Mouse (Mus musculus) cerebellum, adult 8-10 months (tissue): ENCODE results near the gene Mlf2.

Source experiments
- DNase-seq: peaks from one replicate; pipeline ENCODE4 v3.0.0; 2022

The Mlf2 gene

DNA sequence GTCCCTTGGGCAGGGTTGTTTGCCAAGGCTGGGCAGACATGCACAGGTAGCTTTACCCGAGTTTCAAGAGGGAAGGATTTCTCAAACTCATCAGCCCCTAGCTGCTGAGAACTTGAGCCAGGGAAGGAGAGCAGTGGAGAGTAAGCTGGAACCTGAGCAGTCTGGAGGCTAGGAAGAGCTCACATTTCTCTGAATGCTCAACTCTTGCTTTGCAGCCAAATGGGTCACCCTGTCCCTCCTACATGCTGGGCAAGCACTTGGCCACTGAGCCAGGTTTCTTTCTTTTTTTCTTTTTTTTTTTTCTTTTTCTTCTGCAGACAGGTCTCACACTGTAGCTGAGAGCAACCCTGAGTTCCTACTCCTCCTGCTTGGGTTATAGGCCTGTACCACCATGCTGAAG, 5.5 kb downstream of the Mlf2 start:
- DNase-seq, result no peak

DNA sequence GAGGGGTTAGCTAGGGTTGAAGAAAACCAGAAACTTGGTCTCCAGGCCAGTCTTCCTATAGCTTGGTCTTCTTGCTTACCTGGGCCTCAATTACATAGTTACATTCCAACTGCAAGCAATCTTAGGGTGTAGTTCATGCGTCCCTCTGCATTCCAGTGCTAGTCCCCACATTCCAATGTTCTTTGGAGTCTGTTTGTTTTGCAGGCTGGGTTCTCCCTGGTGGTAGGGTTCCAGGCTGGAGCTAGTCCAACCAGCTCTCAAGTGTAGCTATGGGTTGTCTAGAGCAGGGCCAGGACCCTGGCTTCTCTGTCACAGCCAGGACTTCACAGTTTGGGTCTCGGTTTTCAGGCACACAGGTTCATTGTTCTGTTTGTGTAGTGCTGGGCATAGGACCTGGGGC, 6.3 kb downstream of the Mlf2 start:
- DNase-seq, result no peak

DNA sequence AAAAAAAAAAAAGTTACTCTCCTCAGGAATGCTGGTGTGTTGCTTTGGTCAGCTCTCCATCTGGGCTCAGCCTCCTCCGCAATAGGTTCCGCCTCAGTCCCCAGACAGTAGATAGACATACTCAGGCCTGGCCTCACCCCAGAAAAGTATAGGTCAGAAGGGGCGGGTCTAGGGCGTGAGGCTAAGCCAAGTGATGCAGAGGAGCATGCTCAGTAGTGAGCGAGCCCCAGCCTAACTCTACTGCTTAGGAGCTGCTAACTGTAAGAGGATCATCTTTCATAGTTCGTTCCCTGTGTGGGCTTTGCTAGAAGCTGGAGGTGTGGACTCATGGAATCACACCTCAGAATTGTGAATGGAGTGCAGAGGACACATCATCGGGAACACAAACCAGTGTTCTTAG, 7.4 kb downstream of the Mlf2 start:
- DNase-seq, result no peak

DNA sequence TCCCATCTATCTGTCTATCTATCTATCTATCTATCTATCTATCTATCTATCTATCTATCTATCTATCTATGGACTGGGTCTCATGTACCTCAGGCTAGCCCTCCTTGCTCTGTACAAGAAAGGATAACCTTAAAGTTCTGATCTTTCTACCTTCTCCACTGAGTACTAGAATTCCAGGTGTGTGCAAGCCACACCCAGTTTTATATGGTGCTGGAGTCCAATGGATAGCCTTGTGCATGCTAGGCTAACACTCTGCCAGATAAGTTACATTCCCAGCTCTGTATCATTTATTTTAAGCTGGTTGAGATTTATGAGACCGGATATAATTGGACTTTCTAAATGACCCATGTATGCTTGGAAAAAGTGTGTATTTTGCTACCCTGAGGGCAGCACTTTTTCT, 10.5 kb downstream of the Mlf2 start:
- DNase-seq, result no peak

DNA sequence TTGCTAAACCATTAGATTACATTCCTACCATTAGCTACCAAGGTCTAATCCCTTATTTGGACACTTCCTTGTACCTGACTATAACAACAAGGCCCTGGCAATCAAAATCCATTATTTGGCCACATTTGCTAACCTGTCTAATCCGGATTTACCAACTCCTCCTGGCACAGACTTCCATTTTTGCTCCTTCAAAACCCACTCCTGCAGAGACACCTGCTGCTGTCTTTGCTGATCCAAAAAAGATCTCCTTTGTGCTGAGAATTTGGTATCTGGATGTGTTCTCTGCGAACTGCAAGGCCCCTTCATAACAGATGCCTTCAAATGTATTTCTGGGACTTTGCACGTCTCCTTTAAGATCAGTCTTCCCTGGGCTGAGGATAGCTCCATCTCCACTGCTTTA, 12.3 kb downstream of the Mlf2 start:
- DNase-seq, result no peak

DNA sequence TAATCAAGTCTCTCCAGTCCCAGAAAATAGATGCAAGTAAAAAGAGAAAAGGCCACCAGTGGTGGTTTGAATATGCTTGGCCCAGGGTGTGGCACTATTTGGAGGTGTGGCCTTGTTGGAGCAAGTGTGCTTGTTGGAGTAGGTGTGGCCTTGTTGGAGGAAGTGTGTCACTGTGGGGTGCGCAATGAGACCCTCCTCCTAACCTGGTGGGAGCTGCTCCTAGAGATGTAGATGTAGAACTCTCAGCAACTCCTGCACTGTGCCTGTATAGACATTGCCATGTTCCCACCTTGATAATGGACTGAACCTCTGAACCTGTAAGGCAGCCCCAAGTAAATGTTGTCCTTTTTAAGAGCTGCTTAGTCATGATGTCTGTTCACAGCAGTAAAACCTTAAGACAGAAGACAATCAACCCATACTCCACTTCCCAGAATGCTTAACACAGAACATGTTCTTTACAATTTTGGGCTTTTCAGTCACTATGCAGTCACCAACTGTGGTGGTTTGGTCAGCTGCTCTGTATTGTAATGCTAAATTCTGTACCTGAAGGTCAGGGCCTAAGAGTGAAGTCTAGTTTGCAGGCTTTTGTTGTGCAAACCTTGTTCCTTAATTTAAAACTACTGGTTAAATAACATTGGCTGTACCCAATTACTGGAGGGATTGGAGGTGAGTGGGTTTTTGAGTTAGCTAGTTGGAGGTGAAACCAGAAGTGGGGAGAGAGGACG, 23.0 kb downstream of the Mlf2 start:
- no peak for DNase-seq

DNA sequence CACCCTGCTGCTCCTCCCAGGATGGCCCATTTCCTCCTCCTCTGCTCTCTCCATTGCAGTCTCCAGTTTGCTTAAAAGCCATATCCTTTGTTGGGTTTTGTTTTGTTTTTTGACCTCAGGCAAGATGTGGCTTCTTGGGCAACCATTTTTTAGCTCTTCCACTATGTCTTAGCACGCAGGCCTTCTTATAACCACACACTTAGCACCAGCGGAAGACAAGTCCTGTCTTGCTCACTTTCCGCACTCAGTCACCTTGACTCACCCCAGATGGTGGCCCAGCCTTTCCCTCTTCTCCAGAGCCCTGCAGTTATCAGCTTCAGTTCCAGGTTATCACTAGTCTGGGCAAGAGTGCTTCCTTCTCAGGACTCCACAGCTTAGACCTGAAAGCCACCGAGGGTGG, 24.0 kb downstream of the Mlf2 start:
- no peak for DNase-seq

DNA sequence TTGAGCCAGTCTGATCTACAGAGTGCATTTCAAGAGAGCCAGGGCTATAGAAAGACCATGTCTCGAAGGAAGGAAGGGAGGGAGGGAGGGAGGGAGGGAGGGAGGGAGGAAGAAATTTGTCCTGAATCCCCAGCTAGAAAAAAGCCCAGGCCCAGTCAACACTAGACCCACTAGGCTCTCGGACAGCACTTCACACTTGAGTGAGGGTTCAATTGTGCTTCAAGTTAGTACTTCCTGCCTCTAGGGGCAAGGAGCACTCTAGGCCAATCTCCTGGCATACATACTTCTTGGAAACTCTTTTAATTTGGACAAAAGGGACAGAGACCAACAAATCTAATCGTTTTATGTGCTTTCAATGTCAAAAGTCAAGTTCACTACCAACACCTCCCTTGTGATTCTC, 26.9 kb downstream of the Mlf2 start:
- DNase-seq, result no peak

DNA sequence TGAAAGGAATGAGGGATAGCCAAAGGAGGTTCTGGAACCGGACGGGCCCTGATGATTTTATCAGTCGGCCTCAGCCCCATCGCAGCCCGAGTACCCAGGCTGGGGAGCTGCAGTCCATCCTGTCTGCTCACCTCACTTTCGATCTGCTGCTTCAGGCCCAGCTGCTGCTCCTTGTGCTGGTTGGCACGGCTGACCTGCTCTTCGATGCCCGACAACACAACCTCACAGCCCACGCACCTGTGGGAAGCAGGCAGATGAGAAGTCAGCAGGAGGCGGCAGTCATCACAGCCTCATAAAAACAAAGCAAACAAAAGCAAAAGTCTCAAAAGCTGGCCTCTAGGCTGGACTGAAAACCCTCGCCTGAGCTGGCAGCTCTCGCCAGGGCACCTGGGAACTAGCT, 28.8 kb downstream of the Mlf2 start:
- no peak for DNase-seq

DNA sequence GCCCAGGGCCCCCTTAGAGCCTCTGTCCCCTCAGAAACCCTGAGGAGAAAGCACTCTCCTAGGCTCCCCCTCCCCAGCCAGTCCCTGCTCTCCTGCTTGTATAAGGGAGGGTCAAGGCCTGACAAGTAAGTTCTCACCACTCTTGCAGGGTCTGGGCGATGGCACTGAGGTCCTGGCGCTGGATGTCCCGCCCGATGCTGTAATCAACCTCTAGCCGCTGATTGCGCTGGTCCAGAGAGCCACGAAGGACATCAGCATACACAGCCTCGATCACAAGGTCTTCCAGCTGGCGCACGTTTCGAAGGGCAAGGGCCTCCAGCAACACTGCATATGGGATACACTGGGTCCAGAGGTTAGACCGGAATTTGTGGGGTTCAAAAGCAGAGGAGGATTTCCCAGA, 29.8 kb downstream of the Mlf2 start:
- no peak for DNase-seq

DNA sequence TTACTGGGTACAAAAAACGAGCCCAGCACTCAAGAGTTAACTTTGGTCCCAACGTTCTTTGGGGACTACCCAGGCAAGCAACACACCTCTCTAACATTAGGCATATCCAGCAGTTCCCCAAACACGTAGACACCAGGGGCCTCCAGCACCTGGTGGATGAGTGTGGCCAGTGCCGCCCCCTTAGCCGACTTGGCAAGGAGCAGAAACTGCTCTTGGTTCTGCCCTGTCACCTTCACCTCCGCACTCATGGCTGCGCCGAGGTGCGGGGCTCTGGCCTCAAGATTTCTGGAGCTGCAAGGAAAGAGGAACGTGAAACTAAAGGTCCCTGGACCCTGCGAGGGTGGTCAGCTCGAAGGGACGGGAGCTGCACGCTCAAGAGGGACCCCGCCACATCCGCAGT, 33.5 kb downstream of the Mlf2 start:
- DNase-seq, result no peak

DNA sequence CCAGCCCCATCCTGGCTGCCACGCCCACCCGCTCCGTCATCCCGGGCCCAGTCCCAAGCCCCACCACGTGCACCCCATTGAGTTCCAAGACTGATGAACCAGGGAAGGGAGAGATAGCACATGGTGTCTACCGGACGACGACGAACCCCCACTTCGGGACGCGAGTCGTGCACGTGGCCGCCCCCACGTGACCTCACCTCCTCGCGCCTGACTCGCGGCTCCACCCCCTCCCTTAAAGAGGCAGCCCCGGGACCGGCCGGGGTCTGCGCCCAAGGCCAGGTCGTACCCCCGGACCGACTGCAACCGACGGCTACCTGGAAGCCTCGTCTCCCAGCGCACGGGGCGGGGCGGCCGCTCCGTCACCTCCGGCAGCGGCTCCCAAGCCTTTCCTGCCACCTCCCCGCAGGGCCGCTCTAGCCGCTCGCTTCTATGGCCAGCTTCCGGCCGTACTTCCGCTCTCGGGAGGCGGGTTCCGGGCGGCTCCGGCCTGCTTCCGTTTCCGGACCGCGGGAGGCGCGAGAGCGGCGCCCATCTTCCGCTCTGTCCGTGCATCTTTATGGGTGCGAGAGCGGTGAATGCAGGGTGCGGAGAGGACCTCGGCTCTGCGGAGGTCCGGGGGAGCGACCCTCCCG, 34.0 kb downstream of the Mlf2 start, which contains the start of gene Cops7a:
Gene Cops7a, minus strand, starts transcription at position 451 of the 632 bp plus-strand sequence.
- peak; percentile 95 for DNase-seq

DNA sequence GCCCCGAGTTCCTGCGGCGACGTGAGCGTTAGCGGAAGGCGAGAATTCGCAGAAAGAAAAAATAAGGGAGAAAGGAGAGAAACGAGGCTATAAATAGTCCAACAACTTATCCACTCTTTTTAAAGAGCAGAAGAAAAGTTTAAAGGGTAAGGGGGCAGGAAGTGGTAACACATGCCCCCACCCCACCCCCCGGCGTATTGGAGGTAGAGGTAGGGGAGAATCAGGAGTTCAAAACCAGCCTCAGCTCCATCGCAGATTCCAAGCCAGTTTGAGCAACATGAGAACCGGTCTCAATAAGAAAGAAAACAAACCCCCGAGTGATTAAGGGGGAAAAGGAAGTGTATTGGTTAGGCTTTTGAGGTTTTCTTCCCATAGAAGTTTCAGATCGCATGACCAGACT, 34.6 kb downstream of the Mlf2 start:
- DNase-seq, result no peak

DNA sequence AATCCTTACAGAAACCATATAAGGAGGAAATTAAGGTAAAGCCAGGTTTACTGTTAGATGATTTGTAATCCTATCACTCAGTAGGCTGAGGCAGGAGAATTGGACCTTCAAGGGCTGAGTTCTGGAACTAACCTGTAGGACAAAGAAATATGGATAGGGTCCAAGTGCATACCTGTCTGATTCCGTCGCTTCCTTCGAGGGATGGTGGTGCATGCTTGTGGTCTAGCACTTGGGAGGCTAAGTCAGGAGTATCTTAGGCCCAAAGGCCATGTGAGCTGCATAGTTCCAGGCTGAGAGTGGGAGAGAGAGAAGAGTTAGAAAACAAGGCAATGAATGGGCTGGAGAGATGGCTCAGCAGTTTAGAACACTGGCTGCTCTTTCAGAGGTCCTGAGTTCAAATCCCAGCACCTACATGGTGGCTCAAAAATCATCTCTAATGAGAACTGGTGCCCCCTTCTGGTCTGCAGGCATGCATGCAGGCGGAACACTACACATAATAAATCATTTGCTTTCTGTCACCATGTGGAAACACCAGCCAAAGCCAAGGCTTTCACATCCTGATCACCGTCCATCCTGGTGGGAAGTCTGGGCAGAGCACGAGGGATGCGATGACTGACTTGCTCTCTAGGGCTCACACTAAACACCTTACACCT, 35.4 kb downstream of the Mlf2 start:
- DNase-seq, result no peak

DNA sequence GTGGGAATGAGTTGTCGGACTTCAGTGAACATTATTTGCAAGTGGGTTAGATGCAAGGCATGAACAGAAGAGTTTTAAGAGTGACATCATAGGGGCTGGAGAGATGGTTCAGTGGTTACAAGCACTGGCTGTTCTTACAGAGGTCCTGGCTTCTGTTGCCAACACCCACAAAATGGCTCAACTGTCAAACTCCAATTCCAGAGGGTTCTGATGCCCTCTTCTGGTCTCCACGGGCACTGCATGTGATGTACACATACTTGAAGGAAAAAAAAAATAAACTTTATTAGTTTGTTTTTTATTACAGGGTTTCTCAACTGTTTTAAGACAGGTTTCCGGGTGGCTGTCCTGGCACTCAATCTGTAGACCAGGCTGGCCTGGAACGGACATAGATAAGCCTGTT, 36.6 kb downstream of the Mlf2 start:
- peak; percentile 49 for DNase-seq
